Mouse (Mus musculus) ES-E14 (cell line): ENCODE measurements around the gene Ankrd65.

Experiments used
- CHD2 ChIP-seq: IDR thresholded peaks from 2 replicates; pipeline ENCODE4 v1.6.1; 2014; ENCODE audit warnings: mild to moderate bottlenecking, low read depth, low read length, inconsistent platforms
- HCFC1 ChIP-seq: IDR thresholded peaks from 2 replicates; pipeline ENCODE4 v1.6.1; 2012; ENCODE audit warnings: low read length, inconsistent platforms, borderline replicate concordance; ENCODE audit not compliant: insufficient read depth
- MAFK ChIP-seq: IDR thresholded peaks from 2 replicates; pipeline ENCODE4 v1.6.1; 2014; ENCODE audit warnings: mild to moderate bottlenecking, low read depth, low read length, inconsistent platforms; ENCODE audit not compliant: insufficient read depth
- ZC3H11A ChIP-seq: IDR thresholded peaks from 2 replicates; pipeline ENCODE4 v1.6.1; 2012; ENCODE audit warnings: low read depth, mild to moderate bottlenecking, inconsistent platforms, low read length, borderline replicate concordance
- ZNF384 ChIP-seq: IDR thresholded peaks from 2 replicates; pipeline ENCODE4 v1.6.1; 2012; ENCODE audit warnings: low read depth, low read length, inconsistent platforms

GRCm38 (mm10) chr4:155802075-155802474, 11.8 kb downstream of the Ankrd65 start:
- TF ChIP-seq ZNF384: no peak
- TF ChIP-seq CHD2: no peak
- TF ChIP-seq HCFC1: no peak
- no peak for TF ChIP-seq MAFK
- TF ChIP-seq ZC3H11A: no peak
